Mouse (Mus musculus): ENCODE data around the gene Auts2. TPM values are rescaled to one million over a fixed set of nuclear protein-coding genes. Genes with fewer than 3 reads are reported as not detected.

Gene Auts2
- polyA plus RNA-seq, 1 experiment from 2014 or later, result 34.5 TPM

DNA sequence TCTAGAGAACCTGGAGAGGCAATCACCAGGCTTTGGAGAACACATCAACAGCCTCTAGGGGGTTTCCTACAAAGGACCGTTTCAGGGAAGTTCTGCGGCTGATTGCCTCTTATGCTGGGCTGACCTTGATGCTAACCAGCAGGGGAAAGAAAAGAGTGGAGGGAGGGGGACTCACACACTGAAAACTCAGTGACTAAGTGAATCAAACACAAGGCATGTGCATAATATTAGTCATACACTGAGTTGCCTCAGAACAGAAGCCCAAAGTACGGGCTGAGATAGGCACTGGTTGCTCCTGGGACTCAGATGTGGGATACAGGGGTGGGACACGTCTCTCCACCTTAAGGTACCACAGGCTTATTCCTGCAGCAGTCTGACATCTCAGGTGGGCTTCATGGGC is 667.2 kb downstream of the Auts2 start:
- Histone ChIP-seq H3K9me3 (replicated peaks; ENCODE audit: control insufficient read depth, low read length) (no peaks in the 10 kb centered on the region), H3K4me3 (ENCODE audit: low read depth, low read length) (no peak overlapping the region), H3K9ac (ENCODE audit: low read length) (no peak overlapping the region), H3K27ac (ENCODE audit: low read depth, low read length) (no peak overlapping the region), H3K4me1 (ENCODE audit: control insufficient read depth, insufficient read depth, low read length) (peaks cover 3% of the 10 kb centered on the region; the same call in 1 of the 2 replicates), H3K36me3 (ENCODE audit: control insufficient read depth, insufficient read depth, low read length) (no peaks in the 10 kb centered on the region), H3K4me2 (ENCODE audit: low read length) (no peak overlapping the region), H3K27me3 (replicated peaks; ENCODE audit: control insufficient read depth, insufficient read depth, low read length) (no peaks in the 10 kb centered on the region)
- DNase-seq (ENCODE audit: low spot score), result no peak
- WGBS, result 86% methylated on average over 4 of the region's 4 CpGs
- ATAC-seq, result no peak

DNA sequence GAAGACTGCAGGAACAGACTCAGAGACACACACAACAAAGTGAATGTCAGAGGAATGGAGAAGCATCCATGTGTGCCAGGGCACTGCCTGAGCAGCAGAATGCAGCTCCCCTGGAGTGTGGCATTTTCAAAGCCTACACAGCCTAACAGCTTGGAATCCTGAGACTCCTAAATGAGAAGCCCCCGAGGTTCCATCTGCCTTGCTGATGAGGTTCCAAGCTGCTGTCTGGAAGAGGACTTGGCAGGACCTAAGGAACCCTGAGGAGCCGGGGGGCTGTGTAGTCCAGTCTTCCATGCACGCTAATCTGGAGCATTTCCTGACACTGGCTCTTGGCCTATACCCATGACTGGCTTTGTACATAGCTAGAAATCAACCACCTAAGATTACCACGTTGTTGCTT is 670.0 kb downstream of the Auts2 start:
- no peak overlapping the region for H3K4me3 ChIP-seq (ENCODE audit: low read depth, low read length)
- H3K9ac ChIP-seq (ENCODE audit: low read length), result no peak overlapping the region
- no peak overlapping the region for H3K4me2 ChIP-seq (ENCODE audit: low read length)
- no peak overlapping the region for H3K27ac ChIP-seq (ENCODE audit: low read depth, low read length)
- H3K4me1 ChIP-seq (ENCODE audit: control insufficient read depth, insufficient read depth, low read length), result peaks cover 11% of the 10 kb centered on the region
- ATAC-seq, result peak; percentile 40; the same call in 1 of the 2 replicates
- peak; percentile 66 for DNase-seq (ENCODE audit: low spot score)
- no peaks in the 10 kb centered on the region for H3K36me3 ChIP-seq (ENCODE audit: control insufficient read depth, insufficient read depth, low read length)
- no peaks in the 10 kb centered on the region for H3K9me3 ChIP-seq (replicated peaks; ENCODE audit: control insufficient read depth, low read length)
- WGBS, result 62% methylated on average over 4 of the region's 4 CpGs
- H3K27me3 ChIP-seq (replicated peaks; ENCODE audit: control insufficient read depth, insufficient read depth, low read length), result no peaks in the 10 kb centered on the region

DNA sequence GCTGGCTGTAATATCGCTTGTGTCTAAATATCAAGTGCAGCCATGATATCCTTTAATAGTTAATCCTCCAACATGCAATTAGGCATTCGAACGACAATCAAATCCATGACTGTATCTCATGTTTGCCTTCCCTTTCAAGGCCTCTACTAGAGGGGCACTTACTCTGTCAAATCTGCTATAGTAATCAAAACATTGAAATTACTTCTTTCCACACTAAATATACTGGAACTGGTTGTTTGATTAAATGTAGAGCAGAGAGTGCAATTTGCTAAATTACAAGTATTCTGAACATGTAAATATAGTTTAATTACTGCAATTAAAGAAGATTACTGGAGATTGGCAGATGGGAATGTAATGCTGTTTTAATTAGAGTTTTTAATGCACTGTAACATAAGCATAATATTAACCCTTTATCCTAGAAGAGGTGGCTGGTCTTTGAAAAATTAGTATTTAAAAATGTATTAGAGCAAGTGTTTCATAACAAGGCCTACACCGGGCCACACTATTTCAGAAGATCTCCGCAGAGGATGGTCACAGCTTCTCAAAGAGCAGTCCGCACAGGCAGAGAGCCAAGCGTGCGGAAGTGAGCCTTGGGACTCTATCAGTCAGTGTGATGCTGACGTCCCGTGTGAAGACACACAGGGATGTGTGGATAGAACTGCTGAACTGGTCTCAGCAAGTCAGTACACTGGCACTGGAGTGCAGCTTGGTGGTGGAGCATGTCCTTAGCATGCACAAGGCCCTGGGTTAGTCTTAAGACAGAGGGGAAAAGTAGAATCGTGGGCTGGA is 673.2 kb downstream of the Auts2 start:
- ATAC-seq (peak; percentile 81), DNase-seq (ENCODE audit: low spot score) (peak; percentile 86)
- Histone ChIP-seq H3K9ac (ENCODE audit: low read length) (no peak overlapping the region), H3K4me2 (ENCODE audit: low read length) (no peak overlapping the region), H3K9me3 (replicated peaks; ENCODE audit: control insufficient read depth, low read length) (no peaks in the 10 kb centered on the region), H3K4me3 (ENCODE audit: low read depth, low read length) (no peak overlapping the region), H3K27ac (ENCODE audit: low read depth, low read length) (peak overlapping the region; percentile 44; the same call in 1 of the 2 replicates), H3K27me3 (replicated peaks; ENCODE audit: control insufficient read depth, insufficient read depth, low read length) (no peaks in the 10 kb centered on the region), H3K36me3 (ENCODE audit: control insufficient read depth, insufficient read depth, low read length) (no peaks in the 10 kb centered on the region), H3K4me1 (ENCODE audit: control insufficient read depth, insufficient read depth, low read length) (peaks cover 29% of the 10 kb centered on the region)
- WGBS, result 56% methylated on average over 11 of the region's 11 CpGs

DNA sequence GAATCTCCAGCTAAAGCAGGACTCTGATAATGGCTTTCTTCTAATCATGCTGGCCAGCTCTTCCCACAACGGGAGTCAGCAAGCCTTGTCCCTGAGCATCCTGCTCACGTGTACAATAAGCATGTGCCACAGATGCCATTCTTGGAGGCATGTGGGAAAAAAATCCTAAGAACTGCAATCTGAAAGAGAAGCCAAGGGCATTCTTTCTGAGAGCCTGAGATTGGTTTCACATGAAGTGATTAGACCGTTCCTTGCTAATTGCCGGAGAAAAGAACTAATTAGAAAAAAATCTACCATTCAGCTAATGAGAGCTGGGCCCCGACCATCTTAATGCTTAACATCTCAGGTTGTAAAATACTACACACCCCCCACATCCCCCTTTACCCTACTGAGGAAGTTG is 677.9 kb downstream of the Auts2 start:
- Histone ChIP-seq H3K27ac (ENCODE audit: low read depth, low read length) (peak overlapping the region; percentile 39; the same call in 1 of the 2 replicates), H3K9ac (ENCODE audit: low read length) (no peak overlapping the region), H3K9me3 (replicated peaks; ENCODE audit: control insufficient read depth, low read length) (no peaks in the 10 kb centered on the region), H3K27me3 (replicated peaks; ENCODE audit: control insufficient read depth, insufficient read depth, low read length) (0 out of 2 replicates have a peak, but pooled peaks cover 2% of the 10 kb centered on the region), H3K4me1 (ENCODE audit: control insufficient read depth, insufficient read depth, low read length) (peaks cover 29% of the 10 kb centered on the region), H3K4me3 (ENCODE audit: low read depth, low read length) (no peak overlapping the region), H3K36me3 (ENCODE audit: control insufficient read depth, insufficient read depth, low read length) (no peaks in the 10 kb centered on the region), H3K4me2 (ENCODE audit: low read length) (0 out of 2 replicates have a peak overlapping the region, but pooled peaks have one; percentile 3)
- peak; percentile 84 for DNase-seq (ENCODE audit: low spot score)
- WGBS, result 17% methylated on average over 5 of the region's 5 CpGs
- peak; percentile 66 for ATAC-seq

DNA sequence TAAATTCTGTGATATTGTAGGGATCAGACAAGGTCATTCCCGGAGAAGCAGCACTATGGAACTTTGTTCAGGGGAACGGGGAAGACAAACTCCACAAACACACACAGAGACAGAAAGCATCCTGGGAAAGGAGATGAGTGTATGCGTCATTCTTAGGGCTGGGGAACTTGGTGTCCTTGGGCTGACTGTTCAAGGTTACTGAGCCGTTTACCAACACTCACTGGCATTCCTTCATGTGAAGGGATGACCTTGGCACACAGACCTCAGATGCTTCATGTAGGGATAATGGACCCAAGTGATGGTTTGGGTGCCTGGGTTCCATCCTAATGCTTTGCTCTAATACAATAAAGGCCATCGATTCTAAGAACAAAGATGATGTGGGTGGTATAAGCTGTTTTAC is 685.2 kb downstream of the Auts2 start:
- Histone ChIP-seq H3K9ac (ENCODE audit: low read length) (no peak overlapping the region), H3K4me1 (ENCODE audit: control insufficient read depth, insufficient read depth, low read length) (peaks cover 20% of the 10 kb centered on the region), H3K9me3 (replicated peaks; ENCODE audit: control insufficient read depth, low read length) (no peaks in the 10 kb centered on the region), H3K4me3 (ENCODE audit: low read depth, low read length) (no peak overlapping the region), H3K27me3 (replicated peaks; ENCODE audit: control insufficient read depth, insufficient read depth, low read length) (no peaks in the 10 kb centered on the region), H3K4me2 (ENCODE audit: low read length) (no peak overlapping the region), H3K27ac (ENCODE audit: low read depth, low read length) (no peak overlapping the region), H3K36me3 (ENCODE audit: control insufficient read depth, insufficient read depth, low read length) (no peaks in the 10 kb centered on the region)
- ATAC-seq (no peak), DNase-seq (ENCODE audit: low spot score) (no peak)
- 90% methylated on average over 5 of the region's 5 CpGs for WGBS

DNA sequence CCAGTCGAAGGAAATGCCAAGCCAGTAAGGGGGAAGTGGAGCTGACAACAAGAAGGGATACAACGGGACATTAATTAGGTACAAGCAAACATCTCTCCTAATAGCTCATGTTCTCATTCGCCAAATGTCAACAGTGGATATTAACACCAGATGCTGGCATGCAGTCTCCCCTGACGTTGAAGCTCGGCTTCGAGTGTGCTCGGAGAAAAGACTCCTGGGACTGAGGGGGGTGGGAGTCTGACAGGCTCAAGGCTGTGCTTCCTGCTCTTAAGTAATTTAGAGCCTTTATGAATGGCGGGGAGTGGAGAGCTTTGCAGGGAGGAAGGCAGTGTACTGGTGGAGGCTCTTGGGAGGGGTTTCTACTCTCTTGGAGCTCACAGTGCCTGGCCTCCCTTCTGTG is 687.8 kb downstream of the Auts2 start:
- Histone ChIP-seq H3K36me3 (ENCODE audit: control insufficient read depth, insufficient read depth, low read length) (no peaks in the 10 kb centered on the region), H3K4me1 (ENCODE audit: control insufficient read depth, insufficient read depth, low read length) (peaks cover 43% of the 10 kb centered on the region), H3K4me2 (ENCODE audit: low read length) (no peak overlapping the region), H3K27me3 (replicated peaks; ENCODE audit: control insufficient read depth, insufficient read depth, low read length) (no peaks in the 10 kb centered on the region), H3K9me3 (replicated peaks; ENCODE audit: control insufficient read depth, low read length) (no peaks in the 10 kb centered on the region), H3K27ac (ENCODE audit: low read depth, low read length) (peak overlapping the region; percentile 69; the same call in 1 of the 2 replicates), H3K4me3 (ENCODE audit: low read depth, low read length) (no peak overlapping the region), H3K9ac (ENCODE audit: low read length) (peak overlapping the region; percentile 17; the same call in 1 of the 2 replicates)
- WGBS, result 3% methylated on average over 8 of the region's 8 CpGs
- ATAC-seq (peak; percentile 56; the same call in 1 of the 2 replicates), DNase-seq (ENCODE audit: low spot score) (peak; percentile 83)

DNA sequence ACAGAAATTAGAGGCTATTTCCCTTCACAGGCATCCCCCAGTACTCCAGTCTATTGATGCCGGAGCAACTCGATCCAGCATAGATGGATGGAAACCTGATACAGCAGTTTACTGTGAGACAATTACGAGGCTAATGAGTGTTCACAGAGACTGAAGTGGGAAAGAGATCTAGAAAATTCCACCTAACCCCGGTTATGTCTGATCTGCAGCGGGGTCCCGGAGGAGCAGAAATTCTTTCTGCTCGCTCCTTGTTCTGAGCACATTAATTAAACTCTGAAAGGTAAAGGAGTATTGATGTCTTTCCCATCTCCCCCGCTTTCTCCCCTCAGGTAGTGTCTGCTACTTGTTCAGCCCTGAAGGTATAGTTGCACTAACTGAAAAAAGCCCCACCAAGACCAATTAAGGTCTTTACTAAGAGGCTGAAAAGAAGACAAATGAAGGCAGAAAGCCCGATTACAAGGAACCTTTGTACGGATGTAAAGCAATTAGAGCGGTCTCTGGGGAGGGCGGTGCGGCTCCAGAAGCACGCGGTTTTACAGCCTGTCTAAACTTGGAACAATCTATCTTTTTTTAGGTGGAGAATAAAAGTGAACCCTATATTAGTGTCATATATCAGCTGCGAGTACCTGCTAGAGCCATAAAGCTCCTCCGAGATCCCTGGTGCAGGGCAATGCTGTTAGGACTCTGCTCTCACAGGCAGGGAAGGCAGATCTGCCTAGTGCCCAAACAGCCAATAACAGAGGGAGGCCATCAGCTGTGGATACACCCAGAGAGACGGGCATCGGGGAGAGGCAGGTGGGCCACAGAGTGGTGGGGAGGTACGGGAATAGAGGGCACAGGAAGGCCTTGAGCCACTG is 691.3 kb downstream of the Auts2 start:
- no peaks in the 10 kb centered on the region for H3K9me3 ChIP-seq (replicated peaks; ENCODE audit: control insufficient read depth, low read length)
- 0 out of 2 replicates have a peak, but pooled peaks cover 3% of the 10 kb centered on the region for H3K27me3 ChIP-seq (replicated peaks; ENCODE audit: control insufficient read depth, insufficient read depth, low read length)
- H3K4me1 ChIP-seq (ENCODE audit: control insufficient read depth, insufficient read depth, low read length), result peaks cover 45% of the 10 kb centered on the region
- no peak overlapping the region for H3K9ac ChIP-seq (ENCODE audit: low read length)
- no peaks in the 10 kb centered on the region for H3K36me3 ChIP-seq (ENCODE audit: control insufficient read depth, insufficient read depth, low read length)
- WGBS, result 3% methylated on average over 20 of the region's 20 CpGs
- ATAC-seq (peak; percentile 43), DNase-seq (ENCODE audit: low spot score) (peak; percentile 87)
- H3K4me3 ChIP-seq (ENCODE audit: low read depth, low read length), result no peak overlapping the region
- 0 out of 2 replicates have a peak overlapping the region, but pooled peaks have one; percentile 10 for H3K4me2 ChIP-seq (ENCODE audit: low read length)
- H3K27ac ChIP-seq (ENCODE audit: low read depth, low read length), result peak overlapping the region; percentile 22

DNA sequence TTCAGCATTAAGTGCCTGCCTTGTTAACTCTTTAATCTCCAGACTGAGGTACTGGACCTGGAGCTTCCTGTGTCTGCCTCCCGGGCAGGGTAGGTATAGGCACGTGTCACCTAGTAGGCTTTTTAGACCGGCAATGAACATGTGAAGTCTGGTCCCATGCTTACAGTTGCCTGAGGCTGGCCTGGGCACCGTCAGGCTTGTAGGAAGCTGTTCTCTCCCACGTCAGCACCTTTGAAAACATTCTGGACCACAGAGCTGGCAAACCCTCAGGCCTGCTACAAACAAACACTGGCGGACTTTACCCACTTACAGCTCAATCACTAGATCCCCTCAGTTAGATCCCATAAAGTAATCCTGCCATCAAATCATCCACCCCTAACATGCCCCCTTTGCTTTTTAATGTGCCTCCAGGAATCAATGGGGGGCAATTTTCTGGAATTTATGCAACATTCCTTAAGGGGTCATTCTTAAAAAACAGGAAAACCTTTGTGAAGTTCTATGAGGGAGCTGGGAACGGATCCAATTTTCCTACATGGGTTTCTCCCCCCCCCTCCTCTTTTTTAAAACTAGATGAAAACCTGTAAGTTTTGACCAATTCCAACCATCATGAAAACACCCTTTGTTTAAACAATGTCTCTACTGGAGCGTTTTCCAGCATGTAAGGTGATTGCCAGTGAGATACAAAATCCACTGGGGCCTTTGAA is 692.4 kb downstream of the Auts2 start:
- Histone ChIP-seq H3K4me1 (ENCODE audit: control insufficient read depth, insufficient read depth, low read length) (peaks cover 34% of the 10 kb centered on the region), H3K9ac (ENCODE audit: low read length) (no peak overlapping the region), H3K4me3 (ENCODE audit: low read depth, low read length) (no peak overlapping the region), H3K4me2 (ENCODE audit: low read length) (0 out of 2 replicates have a peak overlapping the region, but pooled peaks have one; percentile 5), H3K36me3 (ENCODE audit: control insufficient read depth, insufficient read depth, low read length) (no peaks in the 10 kb centered on the region), H3K27me3 (replicated peaks; ENCODE audit: control insufficient read depth, insufficient read depth, low read length) (0 out of 2 replicates have a peak, but pooled peaks cover 3% of the 10 kb centered on the region), H3K27ac (ENCODE audit: low read depth, low read length) (peak overlapping the region; percentile 58; the same call in 1 of the 2 replicates), H3K9me3 (replicated peaks; ENCODE audit: control insufficient read depth, low read length) (no peaks in the 10 kb centered on the region)
- DNase-seq (ENCODE audit: low spot score) (peak; percentile 74), ATAC-seq (peak; percentile 51)
- 22% methylated on average over 8 of the region's 8 CpGs for WGBS
